Mouse (Mus musculus) ES-Bruce4 (cell line): ENCODE results near the gene Tll2. TPM values are rescaled to one million over a fixed set of nuclear protein-coding genes. Genes with fewer than 3 reads are reported as not detected.

Experiments used
- H3K27ac ChIP-seq: 2 replicates; pipeline ENCODE4 v1.5.1; 2012; ENCODE audit warnings: low read length, inconsistent platforms; ENCODE audit not compliant: insufficient read depth
- H3K27me3 ChIP-seq: 2 replicates; pipeline ENCODE4 v1.6.1; 2012; ENCODE audit warnings: mild to moderate bottlenecking, low read length, inconsistent platforms; ENCODE audit not compliant: control insufficient read depth, poor library complexity, insufficient read depth, severe bottlenecking
- H3K36me3 ChIP-seq: 2 replicates; pipeline ENCODE4 v1.6.1; 2012; ENCODE audit warnings: inconsistent platforms, mild to moderate bottlenecking, low read length, moderate library complexity; ENCODE audit not compliant: control insufficient read depth, poor library complexity, insufficient read depth, severe bottlenecking
- H3K4me1 ChIP-seq: one replicate; pipeline ENCODE4 v1.8.1; 2011; ENCODE audit warnings: low read length; ENCODE audit not compliant: control insufficient read depth, insufficient read depth
- H3K4me3 ChIP-seq: 2 replicates; pipeline ENCODE4 v1.5.1; 2011; ENCODE audit warnings: low read depth, mild to moderate bottlenecking, low read length
- H3K9ac ChIP-seq: 2 replicates; pipeline ENCODE4 v1.6.1; 2012; ENCODE audit warnings: low read depth, mild to moderate bottlenecking, inconsistent platforms; ENCODE audit not compliant: poor library complexity, severe bottlenecking
- H3K9me3 ChIP-seq: replicated peaks from 2 replicates; pipeline ENCODE4 v1.6.1; 2012; ENCODE audit warnings: mild to moderate bottlenecking, low read length, inconsistent platforms; ENCODE audit not compliant: control insufficient read depth, poor library complexity, insufficient read depth, severe bottlenecking
- CTCF ChIP-seq: IDR thresholded peaks from one replicate; pipeline ENCODE4 v1.8.1; 2011; ENCODE audit warnings: low read depth, low read length
- EP300 ChIP-seq: IDR thresholded peaks from 2 replicates; pipeline ENCODE4 v1.6.1; 2011; ENCODE audit warnings: low read depth, low read length; ENCODE audit not compliant: insufficient read depth
- POLR2A ChIP-seq: IDR thresholded peaks from one replicate; pipeline ENCODE4 v1.8.1; 2011; ENCODE audit warnings: low read length; ENCODE audit not compliant: insufficient read depth
- polyA plus RNA-seq: library from polyadenylated mRNA; stranded (reverse); fragments of >200 nt; gene quantifications from 2 replicates; pipeline ENCODE4 v1.2.4, GENCODE M21; 2011; ENCODE audit warnings: low read depth; ENCODE audit not compliant: missing spikeins, insufficient read depth, insufficient read length

Tll2 gene
- polyA plus RNA-seq, 1 experiment, result not detected

DNA sequence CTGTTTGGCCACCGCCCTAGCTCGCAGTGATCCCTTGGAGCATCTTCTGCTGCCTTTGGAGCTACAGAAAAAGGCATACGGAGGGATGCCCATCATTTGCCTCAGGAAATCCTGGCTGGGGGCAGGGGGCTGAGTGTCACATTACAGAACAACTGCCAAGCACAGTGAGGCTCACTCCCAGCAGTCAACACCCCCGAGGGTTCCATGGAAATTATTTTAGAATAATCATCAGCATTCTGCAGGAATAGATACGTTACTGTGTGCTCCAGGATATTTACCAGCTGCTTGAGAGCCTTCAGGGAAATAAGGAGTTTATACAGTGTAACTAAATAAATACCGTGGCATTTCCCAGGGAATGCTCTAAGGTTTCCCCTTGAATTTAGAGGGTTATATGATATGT lies 88.3 kb downstream of the Tll2 start:
- H3K9ac ChIP-seq, result no peak overlapping the region
- no peaks in the 10 kb centered on the region for H3K27me3 ChIP-seq
- H3K27ac ChIP-seq, result no peak overlapping the region
- no peak overlapping the region for H3K4me3 ChIP-seq
- no peaks in the 10 kb centered on the region for H3K4me1 ChIP-seq
- H3K36me3 ChIP-seq, result no peaks in the 10 kb centered on the region
- TF ChIP-seq POLR2A, result no peak
- no peak for TF ChIP-seq EP300
- no peak for TF ChIP-seq CTCF
- H3K9me3 ChIP-seq, result no peaks in the 10 kb centered on the region

DNA sequence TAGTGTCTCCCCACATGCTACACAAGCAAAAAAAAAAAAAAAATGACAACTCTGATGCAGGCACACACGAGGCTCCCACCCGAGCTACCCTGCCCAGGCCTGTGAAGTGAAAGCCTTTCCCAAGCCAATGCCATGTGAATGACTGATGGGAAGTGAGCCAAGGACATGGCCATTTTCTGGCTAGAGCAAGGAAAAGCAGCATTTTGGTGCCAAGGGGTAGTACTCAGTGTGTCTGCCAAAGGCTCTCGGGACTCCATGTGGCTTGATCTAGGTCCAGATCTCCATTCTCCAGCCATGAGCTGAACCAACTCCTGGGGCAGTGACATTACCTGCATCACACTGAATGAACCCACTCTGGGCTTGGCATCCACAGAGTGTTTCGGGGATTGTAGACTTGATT lies 89.3 kb downstream of the Tll2 start:
- TF ChIP-seq EP300, result no peak
- no peak for TF ChIP-seq POLR2A
- no peak for TF ChIP-seq CTCF
- H3K4me3 ChIP-seq, result no peak overlapping the region
- no peak overlapping the region for H3K27ac ChIP-seq
- H3K9ac ChIP-seq, result no peak overlapping the region
- no peaks in the 10 kb centered on the region for H3K4me1 ChIP-seq
- H3K9me3 ChIP-seq, result no peaks in the 10 kb centered on the region
- no peaks in the 10 kb centered on the region for H3K27me3 ChIP-seq
- no peaks in the 10 kb centered on the region for H3K36me3 ChIP-seq

DNA sequence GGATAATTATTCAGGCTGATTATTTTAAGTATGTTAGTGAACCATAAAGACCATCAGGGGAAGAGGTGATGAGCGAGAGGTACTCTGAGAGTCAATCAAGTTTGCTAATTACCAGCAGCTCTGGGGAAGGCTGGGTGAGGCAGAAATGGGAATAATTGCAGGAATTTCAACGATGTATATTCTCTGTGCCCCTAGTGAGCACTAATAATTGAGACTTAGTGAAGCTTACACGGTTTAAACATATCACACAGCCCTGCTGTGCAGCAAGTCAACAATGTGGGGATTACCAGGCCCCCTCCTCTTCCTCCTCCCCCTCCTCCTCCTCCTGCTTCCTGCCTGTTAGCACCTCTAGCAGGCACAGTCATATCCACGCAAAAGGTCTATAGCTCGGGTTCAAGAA lies 92.0 kb downstream of the Tll2 start:
- Histone ChIP-seq H3K27me3 (no peaks in the 10 kb centered on the region), H3K9ac (no peak overlapping the region), H3K36me3 (no peaks in the 10 kb centered on the region), H3K4me3 (no peak overlapping the region), H3K4me1 (no peaks in the 10 kb centered on the region), H3K27ac (no peak overlapping the region), H3K9me3 (no peaks in the 10 kb centered on the region)
- TF ChIP-seq EP300 (no peak), POLR2A (no peak)

DNA sequence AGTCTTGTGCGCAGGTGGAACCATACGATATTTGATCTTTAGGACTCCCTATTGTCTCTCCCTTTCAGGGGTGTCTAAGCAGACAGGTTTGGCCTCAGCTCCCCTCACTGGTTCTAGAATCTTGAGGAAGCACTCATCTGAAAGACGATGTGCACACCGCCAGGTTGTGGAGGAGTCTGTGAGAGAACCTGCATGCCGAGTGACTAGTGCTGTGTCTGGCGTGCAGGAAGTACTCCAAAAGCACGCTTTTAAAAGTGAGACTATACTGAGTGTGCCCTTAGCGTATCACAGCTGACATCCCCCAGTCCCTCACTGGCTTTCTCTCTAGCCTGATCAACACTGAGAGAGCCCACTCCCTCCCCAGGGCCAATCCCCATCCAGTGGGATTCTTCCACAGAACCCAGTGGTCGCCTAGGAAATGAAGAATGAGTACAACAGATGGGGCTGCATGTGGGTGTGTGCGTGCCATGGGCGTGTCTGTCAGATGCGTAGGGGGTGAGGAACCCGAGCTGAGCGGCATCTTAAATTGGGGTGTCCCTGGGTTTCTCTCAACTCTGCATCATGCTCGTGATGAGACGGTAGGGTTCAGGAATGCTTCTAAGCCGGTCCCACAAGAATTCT lies 92.6 kb downstream of the Tll2 start:
- no peaks in the 10 kb centered on the region for H3K27me3 ChIP-seq
- H3K9ac ChIP-seq, result no peak overlapping the region
- TF ChIP-seq CTCF (no peak), EP300 (no peak), POLR2A (no peak)
- H3K4me3 ChIP-seq, result no peak overlapping the region
- no peaks in the 10 kb centered on the region for H3K9me3 ChIP-seq
- H3K27ac ChIP-seq, result no peak overlapping the region
- H3K36me3 ChIP-seq, result no peaks in the 10 kb centered on the region
- H3K4me1 ChIP-seq, result no peaks in the 10 kb centered on the region

DNA sequence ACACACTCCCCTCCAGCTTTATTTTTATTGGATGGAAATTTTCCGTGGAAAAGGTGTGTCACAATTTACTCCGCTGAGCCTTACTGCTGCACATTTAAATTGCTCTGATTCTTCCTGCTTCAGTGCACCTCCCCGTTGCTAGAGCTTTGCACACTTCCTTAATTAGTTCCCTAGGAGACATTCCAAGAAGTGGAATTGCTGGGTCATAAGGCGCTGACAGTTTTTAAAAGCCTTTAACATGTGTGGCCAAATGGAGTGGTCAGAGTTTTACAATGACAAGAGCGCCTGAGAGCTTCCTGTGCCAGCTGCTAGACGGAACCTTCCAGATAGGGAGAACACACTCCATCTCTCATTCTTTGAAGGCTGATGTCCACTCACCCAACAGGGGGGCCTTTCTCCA lies 94.0 kb downstream of the Tll2 start:
- Histone ChIP-seq H3K27me3 (no peaks in the 10 kb centered on the region), H3K27ac (no peak overlapping the region), H3K4me1 (no peaks in the 10 kb centered on the region), H3K9me3 (no peaks in the 10 kb centered on the region), H3K9ac (no peak overlapping the region), H3K36me3 (no peaks in the 10 kb centered on the region), H3K4me3 (no peak overlapping the region)
- TF ChIP-seq EP300 (no peak), POLR2A (no peak), CTCF (no peak)

DNA sequence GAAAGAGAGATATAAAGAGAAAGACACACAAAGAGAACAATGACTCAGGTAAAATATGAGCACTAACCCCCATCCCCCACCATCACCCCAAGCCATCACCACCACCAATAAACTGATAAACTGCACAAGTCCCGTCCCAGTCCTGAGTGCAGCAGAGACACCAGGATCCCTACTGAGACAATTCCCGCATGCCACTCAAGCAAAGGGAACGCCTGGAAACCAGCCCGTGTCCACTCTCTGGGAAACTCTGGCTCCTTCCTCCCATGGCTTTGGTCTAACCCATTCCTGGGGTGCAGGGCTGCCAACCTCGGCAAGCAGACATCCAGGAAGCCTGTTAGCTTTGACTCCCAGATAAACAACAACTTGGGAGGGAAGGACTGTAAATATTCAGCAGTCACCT lies 96.6 kb downstream of the Tll2 start:
- no peak overlapping the region for H3K9ac ChIP-seq
- no peaks in the 10 kb centered on the region for H3K27me3 ChIP-seq
- no peaks in the 10 kb centered on the region for H3K9me3 ChIP-seq
- H3K4me3 ChIP-seq, result no peak overlapping the region
- TF ChIP-seq POLR2A (no peak), EP300 (no peak), CTCF (no peak)
- H3K36me3 ChIP-seq, result no peaks in the 10 kb centered on the region
- H3K27ac ChIP-seq, result no peak overlapping the region
- no peaks in the 10 kb centered on the region for H3K4me1 ChIP-seq
